25 mouse cellular contexts compared by ENCODE assay signal in genomic region chr13:104072351-104072750, GRCm38 (mm10). TPM values are rescaled to one million over a fixed set of nuclear protein-coding genes. Genes with fewer than 3 reads are reported as not detected.
DNase-seq lines count a peak whose midpoint lies in the region; ATAC-seq and TF ChIP-seq lines count a peak whose summit lies in the region.
"Had no signal": no experiment of that assay in that cellular context is flagged by ENCODE, and none has a peak within 500 bp of the region (broad histone marks: within the 10 kb centered on the region; RNA-seq: fewer than 3 reads in every experiment).

No protein-coding gene starts in this region.

- H3K27ac ChIP-seq in left cerebral cortex, adult 2 months = peak overlapping the region; percentile 75
- H3K27ac ChIP-seq: forebrain, embryonic 10.5 days; forebrain, embryonic 13.5 days; gastrocnemius, adult 2 months; heart, embryonic 15.5 days; hindbrain, embryonic 14.5 days; hindbrain, postnatal 0 days had no signal

- ATAC-seq in frontal cortex, adult (ENCODE audit: low TSS enrichment) = peak; percentile 89
- ATAC-seq: activated CD4-positive, CD25-positive, alpha-beta regulatory T cell, adult 4 months; forebrain, embryonic 13.5 days; forebrain, embryonic 16.5 days; hindbrain, postnatal 0 days had no signal

- no peak for TF ChIP-seq CTCF in left cerebral cortex, adult 2 months (IDR thresholded peaks at IDR 0.05)

- intact Hi-C loops in left cerebral cortex, adult 2 months (cut with DNase I) = no loop called here
- intact Hi-C loops in heart, postnatal 25 days (cut with DNase I) = no loop called here

- no peak overlapping the region for H3K4me3 ChIP-seq in left cerebral cortex, adult 2 months
- H3K4me3 ChIP-seq: forebrain, embryonic 10.5 days; forebrain, embryonic 13.5 days; gastrocnemius, adult 2 months; heart, embryonic 12.5 days; heart, embryonic 15.5 days had no signal

- no peak for DNase-seq in frontal cortex, postnatal 10 days (ENCODE audit: low spot score in 2 of 2)
- no peak for DNase-seq in left cerebral cortex, adult 2 months (ENCODE audit: extremely low spot score in 1 of 2, low spot score in 2 of 2)
- DNase-seq in left cerebral cortex, adult 11 months (ENCODE audit: low spot score) = no peak
- peak; percentile 19 to 37 for DNase-seq in right cerebral cortex, adult 2 months (ENCODE audit: low spot score in 2 of 2)
- no peak for DNase-seq in right cerebral cortex, postnatal 4 days
- DNase-seq in heart, postnatal 25 days (ENCODE audit: low spot score) = no peak
- DNase-seq: adrenal gland, adult 8-10 months; adrenal gland, postnatal 25 days; cerebellum, adult 18-20 months; cerebellum, adult 9-10 months; cerebellum, postnatal 14 days; gastrocnemius, adult 2 months; gastrocnemius, postnatal 14 days; heart, adult 18-20 months; heart, postnatal 10 days; heart, postnatal 4 days had no signal

RNA-seq across cellular contexts. Expression of gene Nln, which starts 37.1 kb away (rescaled TPM):
- 10 to 100 TPM; 24.1 to 27.0 TPM for total RNA-seq in left cerebral cortex, adult 2 months (2021)
- total RNA-seq in heart, postnatal 25 days (2021) = 10 to 100 TPM; 11.2 to 11.6 TPM

RNA-seq across cellular contexts. Expression of gene Sgtb, which starts 37.2 kb away (rescaled TPM):
- total RNA-seq in left cerebral cortex, adult 2 months (2021) = 100 to 1,000 TPM; 133 to 139 TPM
- 1 to 10 TPM in 1 of 2 experiments, under 1 TPM in 1; 0.75 to 1.6 TPM for total RNA-seq in heart, postnatal 25 days (2021)

Comparison
In these comparisons a context has a peak if more than half of its experiments do, and no peak if none do; other contexts are left out.
1. DNase-seq: peak in right cerebral cortex, adult 2 months (2 of 2); none in frontal cortex, postnatal 10 days (0 of 2), left cerebral cortex, adult 2 months (0 of 2), left cerebral cortex, adult 11 months (single experiment), right cerebral cortex, postnatal 4 days (single experiment) and heart, postnatal 25 days (single experiment).
2. RNA of gene Sgtb, which starts 37.2 kb away (total RNA-seq): 133 to 139 TPM in left cerebral cortex, adult 2 months; 0.75 to 1.6 TPM in heart, postnatal 25 days; every median in the first group is over 10 times any median in the second.